Mouse (Mus musculus): Measurements from ENCODE around the gene Letmd1. TPM values are rescaled to one million over a fixed set of nuclear protein-coding genes. Genes with fewer than 3 reads are reported as not detected.
"Not testable (repeated sequence)": the region's sequence is repeated elsewhere in the genome, so short reads cannot be mapped to it uniquely, and the experiment has no call there.

Letmd1 gene
- 38.0 and 41.2 TPM in 2 replicates for polyA plus RNA-seq (2016; fragmentation: Nextera tagmentation; extraction: Ambion mirVana)

DNA sequence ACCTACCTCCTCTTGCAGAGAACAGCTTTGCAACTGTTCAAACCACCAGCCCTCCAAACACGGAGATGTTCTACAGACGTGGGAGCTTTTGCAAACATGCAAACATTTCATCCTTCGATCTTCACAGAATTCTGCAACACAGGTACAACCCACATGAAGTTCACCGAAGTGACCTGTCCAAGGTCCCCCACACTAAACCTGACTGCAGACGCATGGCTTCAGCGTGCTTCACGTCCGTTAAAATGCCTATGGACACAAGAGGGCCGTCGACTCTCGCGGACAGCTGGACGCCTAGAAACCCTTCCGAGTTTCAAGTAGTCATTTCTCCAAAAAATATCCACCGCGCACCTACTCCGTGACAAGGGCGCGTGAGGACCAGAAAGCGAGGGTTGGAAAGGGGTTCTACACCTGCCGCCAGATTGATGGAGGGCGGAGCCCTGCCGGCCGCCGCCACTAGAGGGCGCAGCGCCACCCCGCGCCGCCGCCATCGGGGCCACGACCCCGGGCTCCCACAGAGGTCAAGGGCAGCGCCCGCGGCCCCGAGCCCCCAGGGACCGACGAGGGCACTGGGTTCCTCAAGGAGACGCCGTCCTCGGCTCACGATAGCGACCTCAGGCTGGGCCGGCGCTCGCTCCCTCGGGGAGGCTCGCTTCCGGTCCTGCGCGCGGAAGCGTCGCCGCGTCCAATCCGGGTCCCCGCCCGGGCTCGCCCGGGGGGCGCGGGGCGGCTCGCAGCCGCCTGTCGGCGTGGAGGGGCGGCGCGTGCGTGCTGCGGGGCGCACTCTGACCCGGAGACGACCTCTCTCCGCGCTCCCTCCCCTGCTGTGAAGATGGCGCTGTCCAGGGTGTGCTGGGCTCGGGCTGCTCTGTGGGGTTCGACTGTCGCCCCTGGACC is at the start of gene Letmd1:
TSS of gene Letmd1 (plus strand) at position 729 of the 894 bp plus-strand sequence.
- Histone ChIP-seq H3K27ac (peak within 1 kb of the TSS; percentile 92), H3K27me3 (ENCODE audit: insufficient read depth, poor library complexity, severe bottlenecking) (no peaks in the 10 kb centered on the region), H3K36me3 (peaks cover 30% of the 10 kb centered on the region), H3K4me1 (replicated peaks) (peaks cover 34% of the 10 kb centered on the region), H3K9me3 (no peaks in the 10 kb centered on the region; the same call in 1 of the 2 replicates), H3K4me3 (peak within 1 kb of the TSS; percentile 86)
- 3% methylated on average over 84 of the region's 84 CpGs for WGBS
- DNase-seq (ENCODE audit: low spot score): peak; percentile 86

DNA sequence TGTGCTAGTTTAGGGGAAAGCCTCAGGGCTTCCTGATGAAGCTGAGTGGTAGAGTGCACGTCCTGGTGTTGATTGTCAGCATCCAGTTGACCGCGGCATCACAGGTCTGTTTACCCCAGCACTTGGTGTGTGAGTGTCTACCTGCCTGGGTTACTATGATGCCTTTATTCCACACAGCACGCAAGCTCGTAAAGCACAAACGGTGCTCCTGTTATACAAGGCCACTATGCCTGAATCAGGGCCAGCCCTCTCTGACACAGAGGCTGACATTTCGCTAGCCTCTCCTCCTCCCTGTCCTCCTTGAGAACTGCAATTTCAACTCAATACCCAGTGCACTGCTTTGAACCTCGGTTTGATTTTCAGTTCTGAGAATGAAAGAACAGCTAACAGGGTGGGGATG is 49.5 kb upstream of the Letmd1 start:
- DNase-seq (ENCODE audit: low spot score): no peak
- peaks cover 48% of the 10 kb centered on the region for H3K4me1 ChIP-seq (replicated peaks)
- peak overlapping the region; percentile 73; the same call in 1 of the 2 replicates for H3K27ac ChIP-seq
- 74% methylated on average over 8 of the region's 8 CpGs for WGBS
- H3K4me3 ChIP-seq: no peak overlapping the region
- H3K36me3 ChIP-seq: no peaks in the 10 kb centered on the region
- peaks cover 12% of the 10 kb centered on the region for H3K27me3 ChIP-seq (ENCODE audit: insufficient read depth, poor library complexity, severe bottlenecking)
- no peaks in the 10 kb centered on the region for H3K9me3 ChIP-seq

DNA sequence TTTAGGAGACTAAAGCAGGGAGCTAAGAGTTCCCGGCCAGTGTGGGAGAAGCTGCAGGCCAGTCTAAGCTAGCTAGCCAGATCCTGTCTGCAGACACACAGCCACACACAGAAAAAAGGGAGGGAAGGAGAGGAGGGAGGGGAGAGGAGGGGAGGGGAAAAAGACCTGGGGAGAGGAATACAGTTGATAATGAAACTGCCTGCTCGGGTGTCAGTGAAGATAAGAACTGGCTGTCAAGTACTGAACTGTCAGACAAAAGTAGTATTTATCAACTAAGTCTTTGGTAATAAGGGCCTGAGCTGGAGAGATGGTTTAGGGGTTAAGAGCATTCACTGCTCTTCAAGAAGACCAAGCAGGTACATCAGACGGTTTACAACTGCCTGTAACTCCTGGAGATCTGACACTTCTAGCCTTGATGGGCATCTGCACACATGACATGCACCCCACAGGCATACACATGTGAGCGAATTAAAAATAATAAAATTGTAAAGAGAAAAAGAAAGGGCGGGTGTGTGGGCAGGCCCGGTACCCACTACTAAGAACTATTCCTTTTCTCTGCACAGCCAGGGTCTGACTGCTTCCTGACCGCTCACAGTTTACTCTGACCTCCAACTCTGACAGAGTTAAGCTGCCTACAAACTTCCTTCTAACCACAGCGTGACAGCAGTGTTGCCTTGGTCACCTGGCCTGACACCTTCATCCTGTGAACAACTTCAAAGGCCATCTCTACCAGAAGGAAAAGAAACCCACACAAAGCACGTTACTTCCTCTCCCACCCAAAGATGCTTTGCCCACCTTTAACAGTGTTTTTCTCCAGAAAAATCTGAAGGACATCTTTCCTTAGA is 48.7 kb upstream of the Letmd1 start:
- WGBS: 70% methylated on average over 9 of the region's 9 CpGs
- H3K27me3 ChIP-seq (ENCODE audit: insufficient read depth, poor library complexity, severe bottlenecking): peaks cover 20% of the 10 kb centered on the region
- H3K4me1 ChIP-seq (replicated peaks): peaks cover 51% of the 10 kb centered on the region
- peak overlapping the region; percentile 73; the same call in 1 of the 2 replicates for H3K27ac ChIP-seq
- DNase-seq (ENCODE audit: low spot score): no peak
- H3K4me3 ChIP-seq: no peak overlapping the region
- H3K9me3 ChIP-seq: no peaks in the 10 kb centered on the region
- H3K36me3 ChIP-seq: no peaks in the 10 kb centered on the region

DNA sequence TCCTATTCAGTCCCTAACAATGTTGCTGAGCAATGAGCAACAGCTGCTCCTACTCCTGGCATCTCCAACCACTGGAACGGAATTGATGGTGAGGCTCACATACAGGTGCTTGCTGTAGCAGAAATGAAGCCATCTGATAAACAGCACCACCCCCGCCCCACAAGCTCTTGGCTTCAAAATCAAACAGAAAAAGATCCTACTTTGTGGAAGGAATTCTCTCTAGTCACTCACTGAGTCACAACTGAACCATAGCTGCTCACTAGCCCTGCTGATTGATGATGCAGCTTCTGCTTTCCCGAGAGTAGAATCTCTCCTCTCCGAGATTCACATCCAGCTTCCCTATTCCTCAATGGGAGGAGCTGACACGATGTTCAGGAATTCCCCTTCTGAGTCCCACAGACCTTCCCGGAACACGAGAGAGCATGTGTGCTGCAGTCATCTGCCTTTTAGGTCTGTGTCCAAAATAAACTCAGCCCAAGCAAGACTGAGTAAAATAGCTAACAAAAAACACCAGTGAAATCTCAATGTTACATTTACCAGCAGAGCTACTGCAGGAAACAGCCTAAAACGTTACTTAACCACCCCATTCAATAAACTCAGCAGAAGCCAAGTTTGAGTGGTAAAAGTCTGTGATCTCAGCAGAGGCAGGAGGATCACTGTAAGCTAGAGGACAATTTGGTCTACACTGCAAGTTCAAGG is 47.6 kb upstream of the Letmd1 start:
- WGBS: 50% methylated on average over 8 of the region's 8 CpGs
- no peak for DNase-seq (ENCODE audit: low spot score)
- no peaks in the 10 kb centered on the region for H3K36me3 ChIP-seq
- H3K27ac ChIP-seq: no peak overlapping the region
- H3K27me3 ChIP-seq (ENCODE audit: insufficient read depth, poor library complexity, severe bottlenecking): peaks cover 31% of the 10 kb centered on the region
- peaks cover 51% of the 10 kb centered on the region for H3K4me1 ChIP-seq (replicated peaks)
- peak overlapping the region; percentile 90 for H3K4me3 ChIP-seq
- no peaks in the 10 kb centered on the region for H3K9me3 ChIP-seq

DNA sequence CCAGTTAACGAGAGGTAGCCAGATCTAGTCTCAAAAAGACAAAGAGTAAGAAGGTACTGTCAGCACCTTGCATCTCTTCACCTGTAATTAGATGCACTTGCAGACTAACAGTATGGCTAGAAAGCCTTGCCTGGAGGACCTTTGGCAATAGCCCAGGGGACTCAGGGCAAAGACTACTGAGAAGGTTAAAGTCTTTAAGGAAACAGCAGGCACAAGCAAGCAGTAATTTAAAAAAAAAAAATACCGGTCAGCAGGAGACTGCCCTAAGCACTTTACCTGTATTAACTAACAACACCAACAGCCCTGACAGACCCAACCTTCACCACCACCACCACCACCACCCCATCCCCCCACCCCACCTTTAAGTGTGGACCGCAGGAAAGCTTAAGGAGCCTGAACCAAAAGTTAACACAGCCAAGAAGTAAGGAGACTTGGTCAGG is 47.0 kb upstream of the Letmd1 start, which contains the start of gene Gm5475:
TSS of gene Gm5475 (plus strand) at position 390 of the 440 bp plus-strand sequence.
- not testable (repeated sequence) for H3K9me3 ChIP-seq; H3K36me3 ChIP-seq; DNase-seq (ENCODE audit: low spot score)
- 35% methylated on average over 3 of the region's 3 CpGs for WGBS
- Histone ChIP-seq H3K27ac (peak within 1 kb of the TSS; percentile 92), H3K27me3 (ENCODE audit: insufficient read depth, poor library complexity, severe bottlenecking) (peaks cover 32% of the 10 kb centered on the region), H3K4me1 (replicated peaks) (peaks cover 51% of the 10 kb centered on the region), H3K4me3 (peak within 1 kb of the TSS; percentile 90)

DNA sequence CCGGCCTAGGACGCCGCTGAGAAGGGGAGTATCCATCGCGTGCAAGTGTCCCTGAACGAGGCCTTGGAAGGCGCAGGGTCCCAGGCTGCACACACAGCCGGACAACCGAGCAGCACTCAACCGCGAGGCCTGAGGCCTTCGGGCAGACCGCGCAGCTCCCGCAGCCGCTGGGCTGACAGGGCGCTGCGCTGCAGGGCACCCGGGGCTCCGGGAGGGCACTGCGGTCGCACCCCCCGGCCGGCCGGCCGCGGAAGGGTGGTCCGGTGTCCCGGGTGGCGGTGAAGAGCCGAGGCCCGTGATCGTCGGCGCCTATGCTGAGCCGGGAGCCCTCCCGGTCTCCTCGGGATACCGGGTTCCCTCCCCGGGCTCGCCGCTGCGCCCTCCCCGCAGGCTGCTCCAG is 46.3 kb upstream of the Letmd1 start:
- no peak for DNase-seq (ENCODE audit: low spot score)
- WGBS: under 1% methylated on average over 44 of the region's 44 CpGs
- Histone ChIP-seq H3K4me3 (peak overlapping the region; percentile 90), H3K36me3 (no peaks in the 10 kb centered on the region), H3K27me3 (ENCODE audit: insufficient read depth, poor library complexity, severe bottlenecking) (peaks cover 32% of the 10 kb centered on the region), H3K27ac (peak overlapping the region; percentile 92), H3K9me3 (no peaks in the 10 kb centered on the region), H3K4me1 (replicated peaks) (peaks cover 51% of the 10 kb centered on the region)

DNA sequence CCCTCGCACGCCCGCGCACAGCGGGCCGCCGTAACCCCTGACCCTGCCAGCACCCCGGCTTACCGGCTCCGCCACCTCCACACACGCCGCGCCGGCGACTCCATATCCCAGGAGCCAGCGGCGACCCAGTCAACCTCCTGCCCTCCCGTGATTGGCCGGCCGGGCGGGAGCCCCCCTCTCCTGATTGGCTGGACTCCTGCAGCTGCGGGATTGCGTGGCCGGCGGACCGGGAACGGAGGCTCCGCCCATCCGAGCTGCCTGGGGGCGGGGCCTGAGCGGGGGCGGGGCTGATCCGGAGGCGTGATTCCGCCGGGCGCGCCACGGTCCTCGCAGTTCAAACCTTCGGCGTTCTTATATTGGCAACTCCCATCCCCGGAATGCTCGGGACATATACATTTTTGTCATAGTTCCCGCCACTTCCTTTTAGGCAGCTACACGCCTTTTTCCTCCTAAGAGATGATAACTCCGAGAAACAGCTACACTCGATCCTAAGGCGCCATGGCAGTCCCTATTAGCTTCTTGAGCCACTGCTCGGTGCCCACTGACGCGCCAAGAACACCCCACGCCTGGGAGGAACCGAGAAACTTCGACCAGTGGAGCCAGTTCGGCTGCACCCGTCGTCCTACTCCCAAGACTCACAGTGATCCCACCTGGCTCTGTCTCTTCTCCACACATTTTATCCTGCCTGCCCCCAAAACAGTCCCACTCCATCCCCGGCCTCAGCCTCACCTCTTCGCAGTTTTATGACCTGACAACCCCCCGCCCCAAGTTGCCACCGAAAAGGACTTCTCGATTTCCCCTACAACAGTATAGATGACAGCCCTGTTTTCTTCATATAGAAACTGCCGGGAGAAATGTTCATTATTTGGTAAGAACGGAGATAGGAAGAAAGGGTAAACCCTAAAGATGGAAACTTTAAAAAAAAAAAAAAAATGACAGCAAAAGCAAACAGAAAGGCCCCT is 45.6 kb upstream of the Letmd1 start:
- Histone ChIP-seq H3K36me3 (no peaks in the 10 kb centered on the region), H3K27me3 (ENCODE audit: insufficient read depth, poor library complexity, severe bottlenecking) (peaks cover 32% of the 10 kb centered on the region), H3K27ac (peak overlapping the region; percentile 92), H3K9me3 (no peaks in the 10 kb centered on the region), H3K4me3 (peak overlapping the region; percentile 90), H3K4me1 (replicated peaks) (peaks cover 49% of the 10 kb centered on the region)
- under 1% methylated on average over 65 of the region's 65 CpGs for WGBS
- DNase-seq (ENCODE audit: low spot score): peak; percentile 97

DNA sequence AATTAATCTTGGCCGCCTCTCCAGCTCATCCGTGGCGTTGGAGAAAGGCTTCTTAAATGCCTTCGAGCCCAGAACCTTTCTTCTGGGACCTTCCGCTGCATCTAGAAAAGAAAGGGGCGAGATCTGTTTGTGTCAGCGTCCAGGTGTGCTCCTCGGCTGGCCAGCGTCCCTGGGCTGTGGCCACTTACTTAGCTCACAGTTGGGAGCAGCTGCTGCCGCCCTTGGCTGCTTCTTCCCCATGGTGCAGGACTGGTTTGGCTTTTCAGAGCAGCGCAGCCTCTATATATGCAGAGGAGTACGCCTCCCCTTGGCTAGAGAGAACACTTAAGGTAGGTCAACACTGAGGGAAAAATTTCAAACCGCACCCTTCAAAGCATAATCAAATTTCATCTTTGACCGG is 44.9 kb upstream of the Letmd1 start:
- H3K4me1 ChIP-seq (replicated peaks): peaks cover 48% of the 10 kb centered on the region
- 5% methylated on average over 14 of the region's 14 CpGs for WGBS
- H3K27ac ChIP-seq: no peak overlapping the region
- peaks cover 32% of the 10 kb centered on the region for H3K27me3 ChIP-seq (ENCODE audit: insufficient read depth, poor library complexity, severe bottlenecking)
- DNase-seq (ENCODE audit: low spot score): peak; percentile 24
- no peaks in the 10 kb centered on the region for H3K9me3 ChIP-seq
- H3K4me3 ChIP-seq: peak overlapping the region; percentile 90
- no peaks in the 10 kb centered on the region for H3K36me3 ChIP-seq

DNA sequence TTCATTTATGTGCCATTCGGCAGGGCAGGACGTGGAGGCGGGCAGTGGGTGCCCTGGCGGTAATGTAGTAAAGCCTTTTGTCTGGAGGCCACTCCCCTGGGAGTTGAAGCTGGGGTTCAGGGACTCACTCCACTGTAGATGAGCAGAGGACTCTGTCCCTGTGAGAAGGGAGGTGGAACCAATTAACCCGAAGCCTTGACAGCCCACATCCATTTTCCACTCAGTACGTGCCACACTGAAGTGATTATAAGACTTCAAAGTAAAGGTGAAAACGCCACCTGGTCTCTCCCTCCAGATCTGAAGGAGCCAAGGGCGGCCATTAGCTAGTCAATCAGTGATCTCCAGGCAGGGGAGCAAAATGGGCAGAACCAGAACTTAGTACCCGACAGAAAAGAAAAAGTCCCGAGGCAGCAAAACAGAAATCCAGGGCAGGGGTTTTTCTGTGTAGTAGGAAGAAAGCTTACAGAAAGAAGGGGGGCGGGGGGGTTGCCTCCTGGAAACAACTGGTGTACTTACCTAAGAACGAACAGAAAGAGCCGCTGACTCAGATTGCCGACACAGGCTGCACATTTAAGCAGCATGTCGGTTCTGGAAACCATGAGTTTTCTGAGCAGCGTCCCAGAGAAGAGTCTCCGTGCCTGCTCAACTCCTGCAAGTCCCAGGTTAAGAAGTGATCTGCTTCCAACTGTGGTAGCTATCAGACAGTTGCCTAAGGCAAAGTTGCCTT is 44.3 kb upstream of the Letmd1 start, which contains the start of gene Slc11a2:
TSS of gene Slc11a2 (minus strand) at position 677 of the 727 bp plus-strand sequence.
- Histone ChIP-seq H3K4me1 (replicated peaks) (peaks cover 42% of the 10 kb centered on the region), H3K36me3 (no peaks in the 10 kb centered on the region), H3K27ac (no peak within 1 kb of the TSS), H3K9me3 (no peaks in the 10 kb centered on the region), H3K4me3 (peak within 1 kb of the TSS; percentile 90), H3K27me3 (ENCODE audit: insufficient read depth, poor library complexity, severe bottlenecking) (peaks cover 32% of the 10 kb centered on the region)
- 30% methylated on average over 17 of the region's 17 CpGs for WGBS
- DNase-seq (ENCODE audit: low spot score): peak; percentile 30

DNA sequence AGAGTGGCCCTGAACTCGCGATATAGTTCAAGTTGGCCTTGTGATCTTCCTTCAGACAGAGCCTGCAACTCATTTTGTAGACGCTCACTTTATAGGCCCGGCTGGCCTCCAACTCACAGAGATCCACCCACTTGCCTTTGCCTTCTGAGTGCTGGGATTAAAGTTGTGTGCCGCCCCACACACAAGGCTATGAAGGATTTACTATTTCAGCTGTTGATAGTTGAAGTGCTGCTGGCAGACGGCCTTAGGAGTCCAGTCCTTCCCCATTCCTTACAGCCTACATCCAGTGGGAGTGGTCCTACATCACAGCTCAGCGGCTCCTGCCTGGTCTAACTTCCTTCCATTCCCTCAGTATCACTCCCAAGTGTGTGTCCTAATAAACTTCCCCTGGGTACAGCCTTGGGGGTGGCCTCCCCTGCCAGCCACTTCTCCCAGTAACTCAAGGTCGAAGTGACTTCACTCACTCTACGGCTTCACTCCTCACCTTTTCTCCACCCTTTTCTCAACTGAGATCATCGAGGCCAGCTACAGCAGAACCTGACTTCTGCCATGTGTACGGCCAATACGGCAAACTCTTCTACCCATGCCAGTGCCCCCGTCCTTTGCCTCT is 40.4 kb upstream of the Letmd1 start:
- no peak overlapping the region for H3K27ac ChIP-seq
- WGBS: 85% methylated on average over 13 of the region's 13 CpGs
- no peak for DNase-seq (ENCODE audit: low spot score)

More for the DNA sequence above, 40.4 kb upstream of the Letmd1 start:
- no peak overlapping the region for H3K4me3 ChIP-seq
- H3K36me3 ChIP-seq: no peaks in the 10 kb centered on the region
- H3K9me3 ChIP-seq: no peaks in the 10 kb centered on the region
- H3K27me3 ChIP-seq (ENCODE audit: insufficient read depth, poor library complexity, severe bottlenecking): peaks cover 30% of the 10 kb centered on the region
- H3K4me1 ChIP-seq (replicated peaks): peaks cover 12% of the 10 kb centered on the region; the same call in 1 of the 2 replicates

Measured in hindbrain, embryonic 10.5 days (tissue).